Mouse (Mus musculus): ENCODE measurements around the gene As3mt.

- TF ChIP-seq GATA1 (IDR thresholded peaks at IDR 0.05; ENCODE audit: borderline replicate concordance, low read length) = no peak
- no peak for TF ChIP-seq CTCF (IDR thresholded peaks at IDR 0.05; ENCODE audit: low read depth, low read length)
Measured at GRCm38 (mm10) chr19:46672766-46673418, 34.4 kb upstream of the As3mt start, which contains the start of gene Cyp17a1.

Measured in G1E (cell line).